Mouse (Mus musculus) hindlimb bud, embryonic 11.5 days (tissue): ENCODE measurements at regions not wholly inside any gene's neighbourhood (a gene's known extent, or its start where the extent isn't known, plus 50 kb on each side); places are given as distances from the start of the nearest gene placed in this dataset.

Experiments used
- DNase-seq: peaks from one replicate; pipeline ENCODE4 v3.0.0-alpha.2; 2012; ENCODE audit warnings: low read depth, low spot score; ENCODE audit errors: extremely low spot score

- DNase-seq = no peak
Measured at GRCm38 (mm10) chr7:71873817-71874216, 432.6 kb downstream of the Mctp2 start.

GRCm38 (mm10) chr7:71872912-71873311, 433.5 kb downstream of the Mctp2 start:
- no peak for DNase-seq

- peak; percentile 33 for DNase-seq
Measured at GRCm38 (mm10) chr7:71867090-71867489, 439.3 kb downstream of the Mctp2 start.

- DNase-seq = no peak
Measured at GRCm38 (mm10) chr7:71865371-71866166, 440.8 kb downstream of the Mctp2 start.

- DNase-seq = no peak
Measured at GRCm38 (mm10) chr7:71852864-71853263, 453.5 kb downstream of the Mctp2 start.

GRCm38 (mm10) chr7:71849174-71849573, 457.2 kb downstream of the Mctp2 start:
- no peak for DNase-seq

GRCm38 (mm10) chr7:71837845-71838244, 468.6 kb downstream of the Mctp2 start:
- no peak for DNase-seq

GRCm38 (mm10) chr7:71831790-71832525, 474.4 kb downstream of the Mctp2 start:
- no peak for DNase-seq

GRCm38 (mm10) chr7:71829567-71829966, 476.8 kb downstream of the Mctp2 start:
- DNase-seq = no peak

GRCm38 (mm10) chr7:71816138-71816537, 464.9 kb upstream of the Gm10295 start:
- DNase-seq = no peak

- DNase-seq = no peak
Measured at GRCm38 (mm10) chr7:71794201-71794600, 442.9 kb upstream of the Gm10295 start.

GRCm38 (mm10) chr7:71788401-71788800, 437.1 kb upstream of the Gm10295 start:
- no peak for DNase-seq

- DNase-seq = no peak
Measured at GRCm38 (mm10) chr7:71782496-71782895, 431.2 kb upstream of the Gm10295 start.

GRCm38 (mm10) chr7:71749886-71750285, 398.6 kb upstream of the Gm10295 start:
- no peak for DNase-seq

- no peak for DNase-seq
Measured at GRCm38 (mm10) chr7:71746118-71746897, 395.0 kb upstream of the Gm10295 start.

GRCm38 (mm10) chr7:71728509-71728908, 377.2 kb upstream of the Gm10295 start:
- DNase-seq = no peak

- DNase-seq = no peak
Measured at GRCm38 (mm10) chr7:71708209-71708608, 356.9 kb upstream of the Gm10295 start.

GRCm38 (mm10) chr7:71706201-71706600, 354.9 kb upstream of the Gm10295 start:
- no peak for DNase-seq

- no peak for DNase-seq
Measured at GRCm38 (mm10) chr7:71705426-71706050, 354.3 kb upstream of the Gm10295 start.

- DNase-seq = no peak
Measured at GRCm38 (mm10) chr7:71704661-71705240, 353.5 kb upstream of the Gm10295 start.
